Mouse (Mus musculus) lung, embryonic 14.5 days (tissue): ENCODE data around the gene Rnf215. TPM values are rescaled to one million over a fixed set of nuclear protein-coding genes. Genes with fewer than 3 reads are reported as not detected.
"Not testable (repeated sequence)": the region's sequence is repeated elsewhere in the genome, so short reads cannot be mapped to it uniquely, and the experiment has no call there.

Source experiments
- ATAC-seq: fragments of 200-750 bp; cut with Nextera tagmentation; 2 replicates; pipeline ENCODE4 v1.8.0; 2017; ENCODE audit warnings: mild to moderate bottlenecking, moderate TSS enrichment, moderate library complexity; ENCODE audit not compliant: insufficient read depth
- DNase-seq: peaks from one replicate; pipeline ENCODE4 v3.0.0-alpha.2; 2015
- H3K27ac ChIP-seq: fragments of 300-500 bp; sonication (generic); 2 replicates; pipeline ENCODE4 v1.5.1; 2014; ENCODE audit warnings: low read depth, mild to moderate bottlenecking, moderate library complexity
- H3K27me3 ChIP-seq: fragments of 300-500 bp; sonication (generic); 2 replicates; pipeline ENCODE4 v1.6.1; 2014; ENCODE audit warnings: low read length, control low read depth; ENCODE audit not compliant: insufficient read depth
- H3K36me3 ChIP-seq: fragments of 300-500 bp; sonication (generic); 2 replicates; pipeline ENCODE4 v1.6.1; 2014; ENCODE audit warnings: control low read depth; ENCODE audit not compliant: insufficient read depth
- H3K4me1 ChIP-seq: fragments of 300-500 bp; sonication (generic); 2 replicates; pipeline ENCODE4 v1.6.1; 2014; ENCODE audit warnings: antibody characterized with exemption, control low read depth; ENCODE audit not compliant: insufficient read depth
- H3K4me2 ChIP-seq: fragments of 300-500 bp; sonication (generic); 2 replicates; pipeline ENCODE4 v1.6.1; 2014; ENCODE audit warnings: mild to moderate bottlenecking
- H3K4me3 ChIP-seq: fragments of 300-500 bp; sonication (generic); 2 replicates; pipeline ENCODE4 v1.5.1; 2014; ENCODE audit warnings: low read depth, low read length
- H3K9ac ChIP-seq: fragments of 300-500 bp; sonication (generic); 2 replicates; pipeline ENCODE4 v1.6.1; 2014
- H3K9me3 ChIP-seq: fragments of 300-500 bp; sonication (generic); 2 replicates; pipeline ENCODE4 v1.6.1; 2016; ENCODE audit warnings: low read depth, low read length, control low read depth
- CTCF ChIP-seq: IDR thresholded peaks from 2 replicates; pipeline ENCODE4 v1.5.1; 2016; ENCODE audit warnings: antibody characterized with exemption, low read depth
- WGBS: fragments of 180-500 bp; shearing (Covaris S2); extraction: QIAGEN DNeasy Blood & Tissue Kit; methylation state at CpG from one replicate; pipeline ENCODE4 v1.1.7; 2014; 5-methylcytosine and 5-hydroxymethylcytosine counted together
- polyA plus RNA-seq: library from polyadenylated mRNA; unstranded; fragments of >200 nt; fragmentation: Nextera tagmentation; extraction: Ambion mirVana; gene quantifications from 2 replicates; pipeline ENCODE4 v1.2.1, GENCODE M21; 2014

The Rnf215 gene
- polyA plus RNA-seq, 1 experiment from 2014 or later, result 32.6 TPM

DNA sequence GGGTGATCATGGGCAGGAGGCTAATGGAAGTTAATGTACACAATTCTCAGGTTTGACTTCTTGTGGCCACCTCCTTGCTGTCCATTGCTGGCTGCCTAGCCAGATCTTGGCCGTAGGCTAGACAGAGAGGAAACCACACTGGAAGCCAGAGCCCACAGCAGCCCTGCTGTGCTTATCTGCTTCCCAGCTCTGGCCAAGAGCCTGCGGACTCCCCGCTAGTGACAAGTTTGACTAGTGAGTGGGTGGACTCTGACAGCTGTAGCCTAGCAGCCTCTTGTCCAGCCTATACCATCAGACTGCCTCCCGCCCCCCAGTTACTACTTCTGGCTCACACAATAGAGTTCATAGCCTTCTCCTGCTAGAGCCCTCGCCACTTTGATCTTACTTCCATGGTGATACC lies 15.4 kb upstream of the Rnf215 start:
- DNase-seq (peak; percentile 67), ATAC-seq (peak; percentile 44; the same call in 1 of the 2 replicates)
- TF ChIP-seq CTCF, result no peak
- H3K9me3 ChIP-seq, result no peaks in the 10 kb centered on the region
- H3K27me3 ChIP-seq, result peaks cover 14% of the 10 kb centered on the region
- H3K4me3 ChIP-seq, result no peak overlapping the region
- no peak overlapping the region for H3K27ac ChIP-seq
- peaks cover 3% of the 10 kb centered on the region; the same call in 1 of the 2 replicates for H3K4me1 ChIP-seq
- 40% methylated on average over 5 of the region's 5 CpGs for WGBS
- H3K36me3 ChIP-seq, result no peaks in the 10 kb centered on the region
- no peak overlapping the region for H3K4me2 ChIP-seq
- no peak overlapping the region for H3K9ac ChIP-seq

DNA sequence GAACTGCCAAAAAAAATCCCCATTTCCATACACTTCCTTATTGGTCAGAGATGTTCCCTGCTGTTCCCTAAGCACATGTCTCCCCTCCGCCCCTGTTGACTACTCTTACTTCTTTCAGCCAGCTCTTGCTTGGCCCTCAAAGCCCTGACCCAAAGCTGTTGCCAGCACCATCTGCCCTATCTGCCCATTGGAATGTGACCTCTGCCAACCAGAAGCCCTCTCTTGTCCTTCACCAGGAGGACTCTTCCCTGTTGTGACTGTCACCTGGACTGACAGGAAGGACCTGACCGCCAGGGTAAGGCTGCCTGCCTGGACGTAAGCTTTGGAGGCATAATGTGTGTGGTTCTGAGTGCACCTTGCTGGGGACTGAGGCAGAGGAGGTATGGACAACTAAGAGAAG lies 13.3 kb upstream of the Rnf215 start:
- Histone ChIP-seq H3K27me3 (peaks cover 14% of the 10 kb centered on the region), H3K27ac (no peak overlapping the region), H3K9ac (no peak overlapping the region), H3K36me3 (no peaks in the 10 kb centered on the region), H3K4me2 (no peak overlapping the region), H3K4me1 (peaks cover 3% of the 10 kb centered on the region; the same call in 1 of the 2 replicates), H3K9me3 (no peaks in the 10 kb centered on the region), H3K4me3 (no peak overlapping the region)
- WGBS, result 61% methylated on average over 3 of the region's 3 CpGs
- ATAC-seq (no peak), DNase-seq (no peak)
- no peak for TF ChIP-seq CTCF

DNA sequence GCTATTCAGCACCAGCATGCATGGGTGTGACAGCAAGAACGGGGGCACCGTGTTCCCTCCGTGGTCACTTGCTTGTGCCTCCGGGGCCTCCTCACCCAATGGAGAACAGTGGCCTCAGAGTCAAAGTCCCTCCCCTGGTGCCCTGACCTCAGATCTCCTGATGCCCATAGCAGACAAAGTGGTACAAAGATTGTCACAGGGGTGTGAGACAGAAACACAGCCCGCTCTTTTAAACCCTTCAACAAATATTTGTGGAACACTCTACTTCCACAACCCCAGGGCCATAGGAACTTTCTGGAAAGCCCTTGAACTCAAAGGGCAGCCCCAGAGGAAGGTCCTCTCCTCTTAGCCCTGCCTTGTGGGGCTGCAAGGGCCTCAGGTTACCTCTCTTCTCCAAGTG lies 12.8 kb upstream of the Rnf215 start:
- no peak overlapping the region for H3K9ac ChIP-seq
- no peak for DNase-seq
- H3K4me2 ChIP-seq, result no peak overlapping the region
- WGBS, result 56% methylated on average over 5 of the region's 5 CpGs
- no peaks in the 10 kb centered on the region for H3K36me3 ChIP-seq
- no peak overlapping the region for H3K4me3 ChIP-seq
- H3K9me3 ChIP-seq, result no peaks in the 10 kb centered on the region
- no peak overlapping the region for H3K27ac ChIP-seq
- H3K27me3 ChIP-seq, result peaks cover 14% of the 10 kb centered on the region
- no peak for ATAC-seq
- TF ChIP-seq CTCF, result no peak
- peaks cover 3% of the 10 kb centered on the region; the same call in 1 of the 2 replicates for H3K4me1 ChIP-seq

DNA sequence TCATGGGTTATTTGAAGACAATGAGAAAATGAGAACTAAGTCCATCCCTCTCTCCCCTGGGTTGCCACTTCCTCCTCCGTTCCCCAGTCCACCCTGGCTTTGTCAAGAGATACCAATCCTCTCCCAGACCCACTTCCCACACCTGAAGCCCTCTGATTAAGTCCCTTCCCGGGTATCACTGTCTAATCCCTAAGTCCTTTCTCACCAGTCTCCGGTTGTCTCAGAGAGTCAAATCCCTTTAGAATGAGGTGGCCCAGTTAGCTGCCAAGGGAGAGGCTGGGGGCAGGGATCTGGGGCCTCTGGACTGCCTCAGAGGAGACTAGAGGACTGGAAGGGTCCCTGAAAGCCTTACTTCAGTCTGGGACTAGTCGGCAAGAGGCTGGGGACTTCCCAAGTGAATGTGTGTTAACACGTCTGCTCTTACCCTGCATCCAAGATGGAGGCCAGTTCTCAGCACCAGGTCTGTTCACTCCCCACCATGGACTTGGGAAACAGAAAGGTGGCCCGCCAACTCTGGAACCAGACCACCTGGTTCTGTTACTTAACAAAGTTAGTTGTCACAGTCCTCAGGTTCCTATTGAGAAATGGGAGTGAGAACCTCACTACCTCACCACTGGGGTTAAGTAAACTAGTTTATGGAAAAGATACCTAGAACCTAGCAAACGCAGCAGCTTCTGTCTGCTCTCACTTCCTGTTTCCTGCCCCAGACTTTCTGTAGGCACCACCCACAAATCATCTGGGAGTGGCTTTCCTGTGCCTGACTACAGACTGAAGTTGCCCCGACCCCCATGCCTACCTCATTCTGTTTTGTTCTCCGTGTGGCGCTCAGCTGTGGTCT lies 12.0 kb upstream of the Rnf215 start, which contains the start of gene Sec14l2:
Sec14l2 (minus strand) TSS at position 674 of the 838 bp plus-strand sequence.
- TF ChIP-seq CTCF, result no peak
- no peak; the same call in 1 of the 2 replicates for ATAC-seq
- WGBS, result 66% methylated on average over 10 of the region's 10 CpGs
- Histone ChIP-seq H3K36me3 (no peaks in the 10 kb centered on the region), H3K27ac (no peak within 1 kb of the TSS), H3K9me3 (no peaks in the 10 kb centered on the region), H3K4me3 (no peak within 1 kb of the TSS), H3K27me3 (peaks cover 9% of the 10 kb centered on the region), H3K4me2 (no peak within 1 kb of the TSS), H3K9ac (no peak within 1 kb of the TSS), H3K4me1 (peaks cover 3% of the 10 kb centered on the region; the same call in 1 of the 2 replicates)
- DNase-seq, result no peak

DNA sequence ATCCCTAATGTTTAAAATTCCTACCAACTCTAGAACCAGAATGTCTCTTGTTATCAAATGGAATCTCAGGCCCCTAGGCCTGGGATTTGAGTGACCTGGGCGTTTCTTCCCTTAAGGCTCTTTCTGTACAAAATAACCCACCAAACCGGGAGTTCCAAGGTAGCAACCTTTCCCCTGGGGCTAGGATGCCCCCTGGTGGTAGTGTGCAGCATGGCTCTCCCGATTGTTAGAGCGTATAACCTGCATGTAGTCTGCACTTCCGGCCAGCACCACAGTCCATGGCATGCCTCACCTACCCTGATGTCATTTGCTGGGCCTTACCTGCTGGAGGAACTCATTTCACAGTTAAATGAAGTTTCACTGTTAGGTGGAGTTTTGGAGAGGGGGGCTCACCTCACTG lies 11.1 kb upstream of the Rnf215 start:
- Histone ChIP-seq H3K4me1 (no peaks in the 10 kb centered on the region; the same call in 1 of the 2 replicates), H3K9ac (no peak overlapping the region), H3K4me3 (no peak overlapping the region), H3K4me2 (no peak overlapping the region), H3K27me3 (peaks cover 3% of the 10 kb centered on the region; the same call in 1 of the 2 replicates), H3K9me3 (no peaks in the 10 kb centered on the region), H3K27ac (no peak overlapping the region), H3K36me3 (no peaks in the 10 kb centered on the region)
- ATAC-seq (no peak), DNase-seq (peak; percentile 56)
- peak; percentile 73 for TF ChIP-seq CTCF
- WGBS, result 60% methylated on average over 5 of the region's 5 CpGs

DNA sequence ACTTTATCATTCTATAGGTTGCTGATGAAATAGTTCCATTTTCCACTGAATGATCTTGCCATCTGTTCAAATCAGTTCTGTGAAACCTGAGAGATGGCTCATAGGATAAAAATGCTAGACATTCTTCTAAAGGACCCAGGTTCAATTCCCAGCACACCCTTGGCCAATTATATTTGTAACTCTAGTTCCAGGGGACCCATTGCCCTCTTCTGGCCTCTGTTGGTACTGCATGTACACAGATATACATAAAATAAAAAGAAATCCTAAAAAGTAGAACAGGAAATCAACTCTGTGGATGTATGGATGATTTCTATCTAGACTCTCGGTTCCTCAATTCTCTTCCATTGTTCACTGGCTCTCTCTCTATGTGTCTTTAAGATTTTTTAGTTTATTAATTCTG lies 7.9 kb upstream of the Rnf215 start:
- WGBS, result 95% methylated on average over 1 of the region's 1 CpGs
- Histone ChIP-seq H3K4me2 (no peak overlapping the region), H3K27me3 (no peaks in the 10 kb centered on the region), H3K4me1 (no peaks in the 10 kb centered on the region), H3K9me3 (no peaks in the 10 kb centered on the region), H3K9ac (no peak overlapping the region), H3K36me3 (no peaks in the 10 kb centered on the region), H3K4me3 (no peak overlapping the region), H3K27ac (no peak overlapping the region)
- DNase-seq, result no peak
- no peak; the same call in 1 of the 2 replicates for TF ChIP-seq CTCF
- ATAC-seq, result no peak

DNA sequence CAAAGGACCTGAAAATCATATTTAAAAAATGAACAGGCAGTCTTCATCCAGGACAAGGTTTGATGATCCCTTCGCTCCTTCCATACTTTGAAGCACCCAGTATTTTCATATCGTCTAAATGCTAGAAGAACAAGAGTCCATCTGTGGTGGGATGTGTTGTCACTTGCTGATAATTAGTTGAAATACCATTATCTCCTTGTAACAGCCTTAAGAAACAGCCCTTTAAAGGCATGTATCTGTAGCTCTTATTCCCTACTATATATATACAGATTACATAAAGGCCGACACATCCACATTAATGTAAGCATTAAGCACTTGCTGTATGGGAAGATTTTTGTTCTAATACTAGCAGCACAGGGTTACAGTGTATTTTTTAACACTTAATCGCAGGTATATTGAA lies 6.5 kb upstream of the Rnf215 start:
- H3K27me3 ChIP-seq, DNase-seq, H3K4me3 ChIP-seq, H3K36me3 ChIP-seq, H3K27ac ChIP-seq, H3K9ac ChIP-seq, H3K4me2 ChIP-seq, H3K4me1 ChIP-seq, H3K9me3 ChIP-seq, ATAC-seq: not testable (repeated sequence)
- WGBS, result 84% methylated on average over 4 of the region's 4 CpGs
